Mouse (Mus musculus) liver, embryonic 14.5 days (tissue): ENCODE data around the gene Lamtor4. TPM values are rescaled to one million over a fixed set of nuclear protein-coding genes. Genes with fewer than 3 reads are reported as not detected.

Source experiments
- ATAC-seq: fragments of 200-750 bp; cut with Nextera tagmentation; 2 replicates; pipeline ENCODE4 v1.8.0; 2017; ENCODE audit warnings: moderate number of reproducible peaks, mild to moderate bottlenecking, moderate library complexity; ENCODE audit not compliant: insufficient read depth
- DNase-seq, 3 experiments: peaks; one replicate each; pipeline ENCODE4 v3.0.0-alpha.2; 2012 to 2013; ENCODE audit warnings: low read depth in 3 of 3, low spot score in 3 of 3
- H3K27ac ChIP-seq: fragments of 300-500 bp; sonication (generic); 2 replicates; pipeline ENCODE4 v1.5.1; 2014; ENCODE audit warnings: moderate library complexity, mild to moderate bottlenecking, control low read depth, inconsistent platforms
- H3K27me3 ChIP-seq: fragments of 300-500 bp; sonication (generic); 2 replicates; pipeline ENCODE4 v1.6.1; 2014; ENCODE audit warnings: mild to moderate bottlenecking, low read length, moderate library complexity; ENCODE audit not compliant: control insufficient read depth, insufficient read depth
- H3K36me3 ChIP-seq: fragments of 300-500 bp; sonication (generic); replicated peaks from 2 replicates; pipeline ENCODE4 v1.6.1; 2014; ENCODE audit warnings: low read depth; ENCODE audit not compliant: control insufficient read depth, insufficient read depth
- H3K4me1 ChIP-seq, 2 experiments: fragments of 200-500 bp in 1 of 2; fragments of 300-500 bp in 1 of 2; sonication (generic) in 1 of 2; replicated peaks; 2 replicates each; pipeline ENCODE4 v1.6.1; 2012 to 2014; ENCODE audit warnings: antibody characterized with exemption in 1 of 2, inconsistent platforms in 1 of 2, low read length in 1 of 2; ENCODE audit not compliant: control insufficient read depth in 2 of 2, insufficient read depth in 2 of 2
- H3K4me2 ChIP-seq: fragments of 300-500 bp; sonication (generic); 2 replicates; pipeline ENCODE4 v1.6.1; 2014; ENCODE audit warnings: low read depth, mild to moderate bottlenecking, control low read depth, moderate library complexity
- H3K4me3 ChIP-seq, 2 experiments: fragments of 200-500 bp in 1 of 2; fragments of 300-500 bp in 1 of 2; sonication (generic) in 1 of 2; 2 replicates each; pipeline ENCODE4 v1.5.1; 2012 to 2014; ENCODE audit warnings: low read depth in 2 of 2, low read length in 2 of 2, mild to moderate bottlenecking in 2 of 2, control low read depth in 1 of 2, inconsistent platforms in 1 of 2, moderate library complexity in 1 of 2; ENCODE audit not compliant: insufficient read depth in 1 of 2
- H3K9ac ChIP-seq: fragments of 300-500 bp; sonication (generic); replicated peaks from 2 replicates; pipeline ENCODE4 v1.6.1; 2014; ENCODE audit warnings: mild to moderate bottlenecking, control low read depth, moderate library complexity
- H3K9me3 ChIP-seq: fragments of 300-500 bp; sonication (generic); 2 replicates; pipeline ENCODE4 v1.6.1; 2016; ENCODE audit warnings: low read length, mixed read lengths; ENCODE audit not compliant: control insufficient read depth
- CTCF ChIP-seq: IDR thresholded peaks from 2 replicates; pipeline ENCODE4 v1.5.1; 2016; ENCODE audit warnings: antibody characterized with exemption, low read depth, control low read depth
- EP300 ChIP-seq: IDR thresholded peaks from 2 replicates; pipeline ENCODE4 v1.6.1; 2016; ENCODE audit warnings: antibody characterized with exemption, low read depth
- whole genome bisulfite sequencing: fragments of 180-500 bp; shearing (Covaris S2); extraction: QIAGEN DNeasy Blood & Tissue Kit; methylation state at CpG from one replicate; pipeline ENCODE4 v1.1.7; 2014; ENCODE audit not compliant: insufficient replicate concordance; 5-methylcytosine and 5-hydroxymethylcytosine counted together
- polyA plus RNA-seq, 2 experiments: library from polyadenylated mRNA; depleted of rRNA in 1 of 2; stranded (reverse) in 1 of 2; unstranded in 1 of 2; fragments of >200 nt; fragmentation: Nextera tagmentation in 1 of 2; extraction: Ambion mirVana in 1 of 2; gene quantifications; 2 replicates each; pipeline versions ENCODE4 v1.2.1 to v1.2.3; 2012 to 2014

The Lamtor4 gene
- polyA plus RNA-seq, 2 experiments = 35.6 to 36.3 TPM

DNA sequence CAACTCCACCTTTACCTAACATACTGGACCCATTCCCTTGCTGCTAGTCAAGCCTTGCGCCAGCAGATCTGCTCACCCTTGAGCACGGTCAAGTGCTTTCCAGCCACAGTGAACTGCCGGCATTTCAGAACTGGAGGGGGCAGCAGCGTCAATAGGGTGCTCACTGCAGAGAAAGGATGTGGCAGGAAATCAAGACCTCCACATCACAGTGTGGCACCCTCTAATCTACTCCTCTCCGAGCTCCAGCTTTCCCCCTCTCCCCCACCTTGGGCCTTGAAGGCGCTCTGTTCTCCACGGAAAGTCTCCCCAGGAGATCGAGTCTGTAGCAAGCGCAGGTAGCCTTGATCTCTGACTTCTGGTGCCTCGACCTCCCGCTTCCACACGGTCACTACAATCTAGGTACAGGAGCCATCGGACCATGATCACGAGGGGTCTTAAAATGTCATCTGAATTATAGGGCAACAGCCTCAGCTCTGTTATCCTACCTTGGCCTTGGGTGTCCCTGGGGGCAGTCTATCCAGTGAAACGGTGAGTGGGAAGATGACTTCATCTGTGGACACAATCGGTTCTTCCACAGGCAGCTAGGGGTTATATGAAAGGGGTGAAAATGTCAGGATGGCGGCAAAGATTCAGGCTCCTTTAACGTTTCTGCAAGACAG is 7.4 kb downstream of the Lamtor4 start:
- 29% methylated on average over 18 of the region's 18 CpGs for WGBS
- TF ChIP-seq EP300 = no peak
- peak; percentile 16; the same call in 1 of the 2 replicates for TF ChIP-seq CTCF
- no peak for ATAC-seq
- H3K27ac ChIP-seq = peak overlapping the region; percentile 30
- H3K4me1 ChIP-seq = peaks cover 14 to 39% of the 10 kb centered on the region in 2 experiments
- H3K36me3 ChIP-seq = peaks cover 6% of the 10 kb centered on the region
- H3K9me3 ChIP-seq = no peaks in the 10 kb centered on the region
- H3K4me2 ChIP-seq = peak overlapping the region; percentile 89
- peak overlapping the region; percentile 93 for H3K9ac ChIP-seq
- DNase-seq = no peak
- H3K4me3 ChIP-seq = peak overlapping the region; percentile 84 to 86
- no peaks in the 10 kb centered on the region for H3K27me3 ChIP-seq

DNA sequence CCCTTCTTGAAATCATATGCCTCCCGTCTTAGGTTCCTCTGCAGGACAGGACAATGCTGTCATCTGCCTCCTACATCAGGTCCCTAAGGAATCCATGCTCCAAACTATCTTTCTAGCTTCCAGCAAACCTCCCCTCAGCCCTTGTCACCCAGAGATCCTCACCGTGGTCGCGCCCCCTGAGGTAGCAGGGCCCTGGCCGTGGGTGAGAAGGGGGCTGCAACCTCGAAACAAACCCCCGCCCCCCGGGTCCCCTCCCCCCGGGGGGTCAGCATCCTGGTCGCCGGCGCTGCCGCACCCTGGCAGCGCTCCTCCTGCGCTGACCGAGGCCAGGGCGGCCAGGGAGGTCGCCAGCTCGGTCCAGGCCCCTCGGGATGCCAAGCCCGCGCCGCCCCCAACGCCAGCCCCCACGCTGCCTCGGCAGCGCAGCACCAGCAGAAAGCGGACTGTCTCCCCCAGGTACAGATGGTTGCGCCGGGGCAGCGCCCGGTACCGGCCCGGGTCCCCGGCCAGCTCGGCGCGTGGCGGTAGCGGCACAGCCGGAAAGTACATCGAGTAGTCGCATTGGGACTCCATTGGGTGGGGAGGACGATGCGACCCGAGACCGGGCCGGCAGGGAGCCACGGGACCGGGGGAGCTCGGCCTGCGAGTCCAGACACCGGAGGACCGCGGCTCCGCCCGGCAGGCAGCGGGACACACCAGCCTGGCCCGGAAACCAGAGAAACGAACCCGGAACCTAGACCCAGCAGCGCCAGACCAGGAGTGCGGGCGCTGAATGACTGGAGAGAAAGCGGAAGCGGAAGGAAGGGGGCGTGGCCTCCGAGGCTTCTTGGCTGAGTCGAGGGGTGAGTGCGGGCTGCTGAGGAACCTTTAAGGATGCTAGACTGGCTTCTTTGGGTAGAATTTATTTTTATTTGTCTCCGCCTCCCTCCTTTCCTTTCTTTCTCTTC is 8.3 kb downstream of the Lamtor4 start, which contains the start of gene BC037034:
TSS of gene BC037034 (minus strand) at position 774 of the 947 bp plus-strand sequence.
- H3K36me3 ChIP-seq = peaks cover 6% of the 10 kb centered on the region
- peak within 1 kb of the TSS; percentile 89 for H3K4me2 ChIP-seq
- H3K27me3 ChIP-seq = no peaks in the 10 kb centered on the region
- peak; percentile 80 to 83 (median 80) for DNase-seq
- H3K27ac ChIP-seq = peak within 1 kb of the TSS; percentile 30
- TF ChIP-seq EP300 = 0 out of 2 replicates have a peak, but pooled peaks have one; percentile 14
- TF ChIP-seq CTCF = 0 out of 2 replicates have a peak, but pooled peaks have one; percentile 8
- H3K4me3 ChIP-seq = peak within 1 kb of the TSS; percentile 84 to 86
- 2% methylated on average over 71 of the region's 71 CpGs for WGBS
- no peaks in the 10 kb centered on the region for H3K9me3 ChIP-seq
- H3K4me1 ChIP-seq = peaks cover 8 to 38% of the 10 kb centered on the region in 2 experiments
- ATAC-seq = peak; percentile 82
- H3K9ac ChIP-seq = peak within 1 kb of the TSS; percentile 93

DNA sequence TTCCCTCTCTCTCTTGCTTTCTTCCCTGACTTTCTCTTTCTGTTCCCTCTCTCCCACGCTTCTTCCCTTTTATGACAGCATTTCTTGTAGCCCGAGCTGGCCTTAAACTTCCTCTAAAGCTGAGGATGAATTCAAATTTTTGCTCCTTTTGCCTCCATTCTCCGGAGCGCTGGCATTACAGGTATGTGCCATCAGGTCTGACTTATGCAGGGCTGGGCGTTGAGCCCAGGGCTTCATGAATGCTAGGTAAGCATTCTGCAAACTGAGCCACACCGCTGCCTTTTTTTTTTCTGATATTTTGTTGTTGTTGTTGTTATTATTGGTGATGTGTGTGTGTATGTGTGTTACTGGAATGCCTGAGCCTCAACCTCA is 8.9 kb downstream of the Lamtor4 start:
- Histone ChIP-seq H3K27me3 (no peaks in the 10 kb centered on the region), H3K9me3 (no peaks in the 10 kb centered on the region), H3K9ac (peak overlapping the region; percentile 93), H3K4me3 (peak overlapping the region; percentile 84 to 86), H3K4me2 (peak overlapping the region; percentile 89), H3K27ac (no peak overlapping the region), H3K36me3 (peaks cover 3% of the 10 kb centered on the region), H3K4me1 (peaks cover 7 to 36% of the 10 kb centered on the region in 2 experiments)
- WGBS = 8% methylated on average over 6 of the region's 6 CpGs
- no peak for TF ChIP-seq CTCF
- TF ChIP-seq EP300 = no peak
- DNase-seq = no peak
- ATAC-seq = no peak

DNA sequence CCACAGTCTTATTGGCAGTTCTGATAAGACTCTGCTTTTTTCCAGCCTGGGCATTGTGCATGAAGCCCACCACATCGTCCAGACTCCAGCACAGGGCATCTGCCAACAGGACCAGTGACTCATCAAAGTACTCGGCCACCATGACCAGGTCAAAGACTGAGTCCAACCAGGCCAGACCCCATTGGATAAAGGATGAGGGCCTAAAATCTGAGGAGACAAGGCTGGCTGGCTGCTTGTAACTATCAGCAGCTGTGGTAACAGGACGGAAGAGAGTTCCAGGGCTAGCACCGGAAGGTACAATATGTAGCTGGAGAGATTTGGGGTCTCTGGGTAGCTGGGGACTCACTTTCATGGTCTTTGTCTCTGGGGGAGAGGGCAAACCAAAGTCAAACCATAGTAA is 10.4 kb downstream of the Lamtor4 start:
- ATAC-seq (no peak), DNase-seq (no peak)
- H3K4me2 ChIP-seq = no peak overlapping the region
- H3K27ac ChIP-seq = no peak overlapping the region
- TF ChIP-seq CTCF (no peak), EP300 (no peak)
- no peaks in the 10 kb centered on the region for H3K9me3 ChIP-seq
- no peaks in the 10 kb centered on the region; the same call in 1 of the 2 replicates for H3K36me3 ChIP-seq
- H3K9ac ChIP-seq = no peak overlapping the region
- WGBS = 76% methylated on average over 4 of the region's 4 CpGs
- no peaks in the 10 kb centered on the region; the same call in 1 of the 2 replicates for H3K27me3 ChIP-seq
- H3K4me1 ChIP-seq = peaks cover 2 to 25% of the 10 kb centered on the region in 2 experiments
- no peak overlapping the region for H3K4me3 ChIP-seq
